Mouse (Mus musculus): ENCODE data around the gene Cass4.

DNA sequence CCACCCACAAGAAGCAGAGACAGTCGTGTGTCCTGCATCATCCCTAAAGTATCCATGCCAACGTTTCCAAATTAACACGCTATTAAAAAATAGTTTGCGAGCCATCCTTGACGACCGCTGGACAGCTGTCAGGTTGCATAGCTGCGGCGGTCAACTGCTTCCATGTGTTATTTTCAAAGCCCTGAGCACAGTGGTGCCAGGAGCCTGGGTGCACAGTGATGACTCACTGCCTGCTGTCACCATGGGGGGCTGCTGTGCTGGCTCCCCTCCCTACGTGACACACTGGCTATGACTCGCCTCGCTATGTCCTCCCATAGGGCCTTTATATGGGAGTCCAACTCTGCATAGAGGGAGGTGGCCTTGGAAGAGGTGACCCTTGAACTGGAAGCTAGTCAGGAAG lies 17.5 kb downstream of the Cass4 start:
- TF ChIP-seq CTCF (IDR thresholded peaks at IDR 0.05; ENCODE audit: extremely low read depth, insufficient read depth, low read length) (no peak), POLR2A (IDR thresholded peaks at IDR 0.05; ENCODE audit: extremely low read depth, insufficient read depth, low read length) (no peak)

Measured in cortical plate, adult 2 months (tissue).